Mouse (Mus musculus) CH12.LX (cell line): ENCODE measurements around the gene Slco4c1. TPM values are rescaled to one million over a fixed set of nuclear protein-coding genes. Genes with fewer than 3 reads are reported as not detected.

Experiments
- DNase-seq: peaks from one replicate; pipeline ENCODE4 v3.0.0-alpha.2; 2013; ENCODE audit errors: extremely low read depth
- H3K27ac ChIP-seq: 2 replicates; pipeline ENCODE4 v1.5.1; 2012; ENCODE audit warnings: low read depth, mild to moderate bottlenecking, control low read depth, moderate library complexity; ENCODE audit not compliant: insufficient read depth
- H3K27me3 ChIP-seq: replicated peaks from 2 replicates; pipeline ENCODE3; 2012; ENCODE audit warnings: inconsistent platforms
- H3K36me3 ChIP-seq, 2 experiments: replicated peaks in 1 of 2; 2 replicates each; pipeline versions ENCODE3 to v1.6.1; 2012; ENCODE audit warnings: inconsistent platforms in 1 of 2, low read length in 1 of 2, mild to moderate bottlenecking in 1 of 2, mixed read lengths in 1 of 2, moderate library complexity in 1 of 2; ENCODE audit not compliant: control insufficient read depth in 1 of 2, insufficient read depth in 1 of 2
- H3K4me1 ChIP-seq, 2 experiments: 2 replicates each; pipeline ENCODE4 v1.6.1; 2012; ENCODE audit warnings: inconsistent platforms in 1 of 2, moderate library complexity in 1 of 2; ENCODE audit not compliant: insufficient read depth in 2 of 2, control insufficient read depth in 1 of 2
- H3K4me2 ChIP-seq: 2 replicates; pipeline ENCODE4 v1.6.1; 2012; ENCODE audit warnings: low read depth, mild to moderate bottlenecking, control low read depth; ENCODE audit not compliant: poor library complexity, insufficient read depth, severe bottlenecking
- H3K4me3 ChIP-seq, 3 experiments: fragments of 150-350 bp in 1 of 3; sonication (generic) in 1 of 3; replicated peaks in 1 of 3; 2 replicates each; pipeline versions ENCODE3 to v1.5.1; 2011 to 2012; ENCODE audit warnings: low read depth in 2 of 3, low read length in 2 of 3, mild to moderate bottlenecking in 2 of 3, moderate library complexity in 2 of 3, control low read depth in 1 of 3, improper control_type of control experiment in 1 of 3, inconsistent platforms in 1 of 3, mixed read lengths in 1 of 3; ENCODE audit not compliant: poor library complexity in 1 of 3
- H3K79me2 ChIP-seq: replicated peaks from 2 replicates; pipeline ENCODE4 v1.6.1; 2012; ENCODE audit warnings: mild to moderate bottlenecking, moderate library complexity; ENCODE audit not compliant: control insufficient read depth, poor library complexity, insufficient read depth, severe bottlenecking; ENCODE audit errors: extremely low read depth
- H3K9ac ChIP-seq: 2 replicates; pipeline ENCODE4 v1.6.1; 2012; ENCODE audit warnings: low read depth, mild to moderate bottlenecking, control low read depth, moderate library complexity; ENCODE audit not compliant: insufficient read depth
- H3K9me3 ChIP-seq: replicated peaks from 2 replicates; pipeline ENCODE3; 2012; ENCODE audit warnings: low read length, inconsistent platforms, mixed read lengths
- BHLHE40 ChIP-seq: IDR thresholded peaks from 2 replicates; pipeline ENCODE4 v1.6.1; 2011; ENCODE audit warnings: mild to moderate bottlenecking, low read depth, low read length, improper control_type of control experiment
- CHD1 ChIP-seq: IDR thresholded peaks from 2 replicates; pipeline ENCODE4 v1.6.1; 2012; ENCODE audit warnings: low read depth, low read length, improper control_type of control experiment, inconsistent platforms
- CHD2 ChIP-seq: IDR thresholded peaks from 2 replicates; pipeline ENCODE4 v1.6.1; 2011; ENCODE audit warnings: low read length, improper control_type of control experiment
- CTCF ChIP-seq, 2 experiments: IDR thresholded peaks in 1 of 2; conservative IDR thresholded peaks in 1 of 2; 2 replicates each; pipeline ENCODE4 v1.5.1; 2011 to 2012; ENCODE audit warnings: low read depth in 2 of 2, low read length in 2 of 2, improper control_type of control experiment in 1 of 2, inconsistent platforms in 1 of 2, mild to moderate bottlenecking in 1 of 2, moderate library complexity in 1 of 2
- EP300 ChIP-seq: IDR thresholded peaks from 2 replicates; pipeline ENCODE4 v1.6.1; 2011; ENCODE audit warnings: low read length, improper control_type of control experiment
- ETS1 ChIP-seq: conservative IDR thresholded peaks from 2 replicates; pipeline ENCODE4 v1.6.1; 2012; ENCODE audit warnings: low read depth, mild to moderate bottlenecking, inconsistent platforms, low read length, improper control_type of control experiment, moderate library complexity
- HCFC1 ChIP-seq: IDR thresholded peaks from 2 replicates; pipeline ENCODE4 v1.6.1; 2012; ENCODE audit warnings: low read depth, mild to moderate bottlenecking, inconsistent platforms, low read length, improper control_type of control experiment
- IRF4 ChIP-seq: IDR thresholded peaks from 2 replicates; pipeline ENCODE4 v1.6.1; 2014; ENCODE audit warnings: low read depth, mild to moderate bottlenecking, inconsistent platforms, low read length, improper control_type of control experiment
- JUN ChIP-seq: IDR thresholded peaks from 2 replicates; pipeline ENCODE4 v1.6.1; 2011; ENCODE audit warnings: low read depth, mild to moderate bottlenecking, low read length, improper control_type of control experiment, moderate library complexity; ENCODE audit not compliant: insufficient read depth
- JUND ChIP-seq: conservative IDR thresholded peaks from 2 replicates; pipeline ENCODE4 v1.6.1; 2011; ENCODE audit warnings: low read depth, low read length, improper control_type of control experiment
- KAT2A ChIP-seq: IDR thresholded peaks from 2 replicates; pipeline ENCODE4 v1.6.1; 2012; ENCODE audit warnings: low read length, improper control_type of control experiment, inconsistent platforms; ENCODE audit not compliant: insufficient replicate concordance
- MAX ChIP-seq: IDR thresholded peaks from 2 replicates; pipeline ENCODE4 v1.6.1; 2011; ENCODE audit warnings: low read length, improper control_type of control experiment
- MAZ ChIP-seq: IDR thresholded peaks from 2 replicates; pipeline ENCODE4 v1.6.1; 2012; ENCODE audit warnings: low read depth, mild to moderate bottlenecking, inconsistent platforms, low read length, improper control_type of control experiment, moderate library complexity
- MEF2A ChIP-seq: IDR thresholded peaks from 2 replicates; pipeline ENCODE4 v1.6.1; 2014; ENCODE audit warnings: low read depth, mild to moderate bottlenecking, inconsistent platforms, low read length, improper control_type of control experiment, borderline replicate concordance
- MXI1 ChIP-seq: IDR thresholded peaks from 2 replicates; pipeline ENCODE4 v1.6.1; 2011; ENCODE audit warnings: mild to moderate bottlenecking, low read depth, low read length, improper control_type of control experiment
- MYC ChIP-seq: IDR thresholded peaks from 2 replicates; pipeline ENCODE4 v1.6.1; 2011; ENCODE audit warnings: low read depth, mild to moderate bottlenecking, improper control_type of control experiment, low read length
- NELFE ChIP-seq: IDR thresholded peaks from 2 replicates; pipeline ENCODE4 v1.6.1; 2011; ENCODE audit warnings: low read depth, low read length, improper control_type of control experiment
- NRF1 ChIP-seq: IDR thresholded peaks from 2 replicates; pipeline ENCODE4 v1.6.1; 2014; ENCODE audit warnings: low read depth, mild to moderate bottlenecking, inconsistent platforms, low read length, improper control_type of control experiment, moderate library complexity
- PAX5 ChIP-seq: IDR thresholded peaks from 2 replicates; pipeline ENCODE4 v1.6.1; 2012; ENCODE audit warnings: low read length, inconsistent platforms, mixed read lengths
- POLR2A ChIP-seq: IDR thresholded peaks from 2 replicates; pipeline ENCODE4 v1.6.1; 2011; ENCODE audit warnings: low read depth, mild to moderate bottlenecking, improper control_type of control experiment, low read length
- RAD21 ChIP-seq: IDR thresholded peaks from 2 replicates; pipeline ENCODE4 v1.6.1; 2011; ENCODE audit warnings: low read depth, mild to moderate bottlenecking, low read length, improper control_type of control experiment, moderate library complexity
- RCOR1 ChIP-seq: conservative IDR thresholded peaks from 2 replicates; pipeline ENCODE4 v1.6.1; 2012; ENCODE audit warnings: low read depth, mild to moderate bottlenecking, inconsistent platforms, low read length, improper control_type of control experiment
- SIN3A ChIP-seq: IDR thresholded peaks from 2 replicates; pipeline ENCODE4 v1.6.1; 2012; ENCODE audit warnings: low read length, improper control_type of control experiment, inconsistent platforms
- SMC3 ChIP-seq: IDR thresholded peaks from 2 replicates; pipeline ENCODE4 v1.6.1; 2011; ENCODE audit warnings: low read depth, low read length, improper control_type of control experiment
- TCF12 ChIP-seq: IDR thresholded peaks from 2 replicates; pipeline ENCODE4 v1.6.1; 2014; ENCODE audit warnings: low read depth, mild to moderate bottlenecking, inconsistent platforms, low read length, improper control_type of control experiment
- USF2 ChIP-seq: conservative IDR thresholded peaks from 2 replicates; pipeline ENCODE4 v1.6.1; 2011; ENCODE audit warnings: low read depth, low read length, improper control_type of control experiment
- ZMIZ1 ChIP-seq: IDR thresholded peaks from 2 replicates; pipeline ENCODE4 v1.6.1; 2012; ENCODE audit warnings: low read depth, mild to moderate bottlenecking, inconsistent platforms, low read length, improper control_type of control experiment
- ZNF384 ChIP-seq: IDR thresholded peaks from 2 replicates; pipeline ENCODE4 v1.6.1; 2012; ENCODE audit warnings: low read depth, low read length, improper control_type of control experiment, inconsistent platforms
- dilution Hi-C: fragments of 300-500 bp; cut with MboI; formaldehyde crosslinking; loops from 2 replicates; pipeline ENCODE4 v1.14.3; 2020; ENCODE audit warnings: low sequenced_read_pairs; ENCODE audit not compliant: extremely low pct_unique_long_range_greater_than_20kb, extremely low pct_ligation_motif_present
- in situ Hi-C: fragments of 300-500 bp; cut with MboI; formaldehyde crosslinking; loops from 3 replicates; pipeline ENCODE4 v1.14.3; 2019; ENCODE audit warnings: low sequenced_read_pairs, low pct_ligation_motif_present, low pct_unique_long_range_greater_than_20kb, mixed read lengths
- polyA plus RNA-seq: library from polyadenylated mRNA; unstranded; fragments of >175 nt; gene quantifications from 2 replicates; pipeline ENCODE4 v1.2.1, GENCODE M21; 2012; ENCODE audit warnings: low read depth; ENCODE audit not compliant: insufficient read length
- total RNA-seq, 2 experiments: library from RNA; depleted of rRNA; stranded (reverse); fragments of 300-350 nt in 1 of 2; fragments of >200 nt in 1 of 2; gene quantifications; 2 replicates each; pipeline ENCODE4 v1.2.3; 2012 to 2014

Gene Slco4c1
- total and polyA plus RNA-seq, 3 experiments = not detected

DNA sequence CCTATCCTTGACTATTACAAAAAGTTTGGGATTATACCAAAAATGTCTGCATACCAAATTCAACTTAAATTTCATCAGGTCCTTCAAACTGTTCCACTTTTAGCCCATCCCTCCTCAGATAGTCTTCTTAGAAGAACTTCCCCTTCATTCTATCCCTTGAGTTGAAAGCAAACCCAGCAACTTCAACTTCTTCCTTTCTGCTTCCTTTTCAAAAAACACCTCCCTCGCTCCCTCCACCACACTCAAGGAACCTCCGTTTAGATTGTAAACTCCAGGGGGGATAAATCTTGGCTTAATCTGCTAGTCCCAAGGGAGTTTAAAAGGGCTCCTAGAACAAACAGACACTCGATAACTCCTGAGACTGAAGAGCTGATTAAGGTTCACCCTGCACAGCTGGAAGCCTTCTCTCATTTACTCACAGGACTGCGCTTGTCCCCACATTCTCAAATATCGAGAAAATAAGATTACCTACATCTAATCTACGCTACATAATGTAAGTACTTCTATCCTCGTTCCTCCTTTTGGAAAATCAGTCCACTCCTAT is 1.1 kb downstream of the Slco4c1 start:
- H3K4me2 ChIP-seq = no peak overlapping the region
- DNase-seq = no peak
- H3K9me3 ChIP-seq = no peaks in the 10 kb centered on the region
- no peak for TF ChIP-seq RCOR1
- no peak for TF ChIP-seq ZNF384
- no peak for TF ChIP-seq EP300
- no peaks in the 10 kb centered on the region for H3K36me3 ChIP-seq
- H3K4me1 ChIP-seq = no peaks in the 10 kb centered on the region
- no peak overlapping the region for H3K27ac ChIP-seq
- no peaks in the 10 kb centered on the region for H3K79me2 ChIP-seq
- no peaks in the 10 kb centered on the region for H3K27me3 ChIP-seq
- H3K9ac ChIP-seq = no peak overlapping the region
- dilution Hi-C loops (no loop called here), in situ Hi-C loops (no loop called here)
- no peak overlapping the region for H3K4me3 ChIP-seq

DNA sequence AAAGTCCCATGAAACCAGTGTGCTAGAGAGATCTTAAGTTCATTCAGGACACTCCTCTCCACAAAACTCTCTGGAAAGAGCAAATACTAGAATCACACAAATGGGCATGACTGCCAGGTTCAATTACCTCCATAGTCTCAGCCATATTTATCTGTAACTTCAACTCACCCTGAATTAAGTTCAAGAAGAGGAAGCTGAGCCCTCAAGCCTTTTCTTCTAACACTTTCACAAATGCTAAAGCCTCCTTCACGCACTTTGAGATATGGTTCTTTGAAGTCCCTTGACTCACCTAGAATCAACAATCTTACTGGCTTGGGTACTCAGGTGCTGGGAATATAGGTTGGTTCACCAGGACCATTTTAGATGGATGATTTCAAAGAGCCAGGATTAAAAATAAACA is 3.2 kb downstream of the Slco4c1 start:
- in situ Hi-C loops (no loop called here), dilution Hi-C loops (no loop called here)
- DNase-seq = no peak

DNA sequence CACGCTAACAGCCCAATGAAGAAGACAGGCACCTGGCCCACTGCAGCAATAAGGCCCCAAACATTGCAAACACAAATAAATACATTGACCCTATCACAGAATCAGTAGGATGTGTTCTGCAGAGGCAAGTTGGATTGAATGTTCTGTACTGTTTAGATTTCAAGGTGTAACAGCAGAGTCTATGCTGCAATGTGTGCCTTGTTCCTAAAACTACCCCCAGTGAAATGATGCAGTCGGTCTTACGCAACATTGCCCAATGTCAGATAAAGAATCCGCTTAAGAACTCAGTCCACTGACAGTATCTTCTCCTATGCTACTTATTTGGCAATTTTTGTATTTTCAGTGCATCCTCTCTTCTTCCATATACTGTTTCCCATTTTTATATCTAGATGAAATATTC is 6.0 kb downstream of the Slco4c1 start:
- H3K4me1 ChIP-seq = no peaks in the 10 kb centered on the region
- in situ Hi-C loops = no loop called here
- dilution Hi-C loops = no loop called here
- DNase-seq = no peak
- no peak overlapping the region for H3K4me2 ChIP-seq
- no peaks in the 10 kb centered on the region for H3K79me2 ChIP-seq
- TF ChIP-seq SIN3A = no peak
- no peak for TF ChIP-seq RCOR1
- no peak for TF ChIP-seq USF2
- no peak for TF ChIP-seq SMC3
- TF ChIP-seq PAX5 = no peak
- no peak for TF ChIP-seq MEF2A
- TF ChIP-seq ZNF384 = no peak
- TF ChIP-seq MXI1 = no peak
- TF ChIP-seq ETS1 = no peak
- no peak for TF ChIP-seq ZMIZ1
- TF ChIP-seq IRF4 = no peak
- TF ChIP-seq NRF1 = no peak
- no peak for TF ChIP-seq JUN
- TF ChIP-seq BHLHE40 = no peak
- TF ChIP-seq RAD21 = no peak
- no peak for TF ChIP-seq CHD2
- no peak for TF ChIP-seq CHD1
- no peak for TF ChIP-seq KAT2A
- H3K27me3 ChIP-seq = no peaks in the 10 kb centered on the region
- no peaks in the 10 kb centered on the region for H3K36me3 ChIP-seq
- H3K4me3 ChIP-seq = no peak overlapping the region
- no peaks in the 10 kb centered on the region for H3K9me3 ChIP-seq
- H3K9ac ChIP-seq = no peak overlapping the region
- no peak overlapping the region for H3K27ac ChIP-seq

More for the DNA sequence above, 3.2 kb downstream of the Slco4c1 start:
- Histone ChIP-seq H3K27me3 (no peaks in the 10 kb centered on the region), H3K4me3 (no peak overlapping the region), H3K9me3 (no peaks in the 10 kb centered on the region), H3K9ac (no peak overlapping the region), H3K4me1 (no peaks in the 10 kb centered on the region), H3K79me2 (no peaks in the 10 kb centered on the region), H3K36me3 (no peaks in the 10 kb centered on the region), H3K4me2 (no peak overlapping the region), H3K27ac (no peak overlapping the region)
- TF ChIP-seq BHLHE40 (no peak), JUND (no peak), CHD2 (no peak), POLR2A (no peak), USF2 (no peak), ZNF384 (no peak), ZMIZ1 (no peak), KAT2A (no peak), MAX (no peak), NELFE (no peak), MAZ (no peak), MEF2A (no peak), TCF12 (no peak), MYC (no peak), HCFC1 (no peak), CTCF (conservative IDR thresholded peaks at IDR 0.05 in 1 of 2, IDR thresholded peaks at IDR 0.05 in 1 of 2; ENCODE audit: low read depth in 2 of 2, low read length in 2 of 2) (no peak)
